Mouse (Mus musculus) cerebellum, adult 2 months (tissue): ENCODE measurements around the gene Cacna1i. TPM values are rescaled to one million over a fixed set of nuclear protein-coding genes. Genes with fewer than 3 reads are reported as not detected.

ENCODE experiments used
- DNase-seq, 2 experiments: peaks; one replicate each; pipeline ENCODE4 v3.0.0; 2021
- H3K27ac ChIP-seq: fragments of 200-500 bp; 2 replicates; pipeline ENCODE4 v1.5.1; 2012; ENCODE audit warnings: low read length, control low read depth, inconsistent platforms; ENCODE audit not compliant: insufficient read depth
- H3K27me3 ChIP-seq: fragments of 200-500 bp; 2 replicates; pipeline ENCODE4 v1.6.1; 2012; ENCODE audit warnings: inconsistent platforms, mild to moderate bottlenecking, low read length, moderate library complexity; ENCODE audit not compliant: control insufficient read depth, insufficient read depth
- H3K4me1 ChIP-seq: fragments of 200-500 bp; 2 replicates; pipeline ENCODE4 v1.6.1; 2011; ENCODE audit warnings: low read length; ENCODE audit not compliant: control insufficient read depth, insufficient read depth
- H3K4me3 ChIP-seq: fragments of 200-500 bp; replicated peaks from 2 replicates; pipeline ENCODE3; 2011; ENCODE audit warnings: mild to moderate bottlenecking, low read depth, low read length, control low read depth; ENCODE audit not compliant: insufficient read depth
- CTCF ChIP-seq: fragments of 200-500 bp; IDR thresholded peaks from 2 replicates; pipeline ENCODE4 v1.5.1; 2011; ENCODE audit warnings: low read depth, mild to moderate bottlenecking, control low read depth, low read length, moderate library complexity, borderline replicate concordance; ENCODE audit not compliant: insufficient read depth
- POLR2A ChIP-seq: fragments of 200-500 bp; IDR thresholded peaks from 2 replicates; pipeline ENCODE4 v1.6.1; 2011; ENCODE audit warnings: low read length, control low read depth, borderline replicate concordance; ENCODE audit not compliant: insufficient read depth
- WGBS: fragments of 180-500 bp; shearing (Covaris S2); methylation state at CpG from one replicate; pipeline ENCODE4 v1.1.7; 2018; 5-methylcytosine and 5-hydroxymethylcytosine counted together
- polyA plus RNA-seq: library from polyadenylated mRNA; depleted of rRNA; stranded (reverse); fragments of >200 nt; gene quantifications from 2 replicates; pipeline ENCODE4 v1.2.3, GENCODE M21; 2012

Gene Cacna1i
- polyA plus RNA-seq, 1 experiment, result 20.8 TPM

GRCm38 (mm10) chr15:80362509-80363172 is 75.6 kb downstream of the Cacna1i start:
- DNase-seq, result peak; percentile 67 to 85
- Histone ChIP-seq H3K27me3 (no peaks in the 10 kb centered on the region), H3K27ac (no peak overlapping the region), H3K4me3 (no peak overlapping the region), H3K4me1 (peaks cover 42% of the 10 kb centered on the region)
- WGBS, result 38% methylated on average over 8 of the region's 8 CpGs
- TF ChIP-seq POLR2A (no peak), CTCF (no peak)

GRCm38 (mm10) chr15:80363821-80364715 is 77.0 kb downstream of the Cacna1i start:
- no peak overlapping the region for H3K4me3 ChIP-seq
- H3K27ac ChIP-seq, result no peak overlapping the region
- no peaks in the 10 kb centered on the region for H3K27me3 ChIP-seq
- 73% methylated on average over 13 of the region's 13 CpGs for WGBS
- TF ChIP-seq POLR2A, result no peak
- TF ChIP-seq CTCF, result no peak
- no peak for DNase-seq
- H3K4me1 ChIP-seq, result peaks cover 36% of the 10 kb centered on the region

DNA sequence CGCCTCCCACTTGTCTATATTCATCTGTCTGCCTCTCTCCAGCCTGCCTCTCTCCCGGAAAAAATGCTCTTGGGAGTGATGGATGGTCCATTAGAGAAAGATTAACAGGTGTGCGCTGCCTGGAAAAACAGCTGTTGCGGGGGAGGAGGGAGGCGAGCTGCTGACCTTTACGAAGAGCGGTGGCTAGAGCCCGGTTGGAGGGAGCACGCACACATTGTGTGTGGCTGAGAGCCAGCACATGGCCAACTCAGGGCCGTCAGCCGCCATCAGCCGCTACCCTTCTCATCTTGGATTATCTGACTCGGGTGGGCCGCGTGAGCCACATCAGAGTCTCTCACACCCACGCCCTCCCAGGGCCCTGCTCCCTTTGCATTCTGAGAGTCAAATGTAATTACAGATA is 79.9 kb downstream of the Cacna1i start:
- Histone ChIP-seq H3K4me3 (no peak overlapping the region), H3K27ac (no peak overlapping the region), H3K27me3 (no peaks in the 10 kb centered on the region), H3K4me1 (peaks cover 30% of the 10 kb centered on the region)
- DNase-seq, result peak in 1 of 2 experiments; percentile 29
- TF ChIP-seq POLR2A, result no peak
- TF ChIP-seq CTCF, result no peak
- WGBS, result 42% methylated on average over 16 of the region's 16 CpGs

DNA sequence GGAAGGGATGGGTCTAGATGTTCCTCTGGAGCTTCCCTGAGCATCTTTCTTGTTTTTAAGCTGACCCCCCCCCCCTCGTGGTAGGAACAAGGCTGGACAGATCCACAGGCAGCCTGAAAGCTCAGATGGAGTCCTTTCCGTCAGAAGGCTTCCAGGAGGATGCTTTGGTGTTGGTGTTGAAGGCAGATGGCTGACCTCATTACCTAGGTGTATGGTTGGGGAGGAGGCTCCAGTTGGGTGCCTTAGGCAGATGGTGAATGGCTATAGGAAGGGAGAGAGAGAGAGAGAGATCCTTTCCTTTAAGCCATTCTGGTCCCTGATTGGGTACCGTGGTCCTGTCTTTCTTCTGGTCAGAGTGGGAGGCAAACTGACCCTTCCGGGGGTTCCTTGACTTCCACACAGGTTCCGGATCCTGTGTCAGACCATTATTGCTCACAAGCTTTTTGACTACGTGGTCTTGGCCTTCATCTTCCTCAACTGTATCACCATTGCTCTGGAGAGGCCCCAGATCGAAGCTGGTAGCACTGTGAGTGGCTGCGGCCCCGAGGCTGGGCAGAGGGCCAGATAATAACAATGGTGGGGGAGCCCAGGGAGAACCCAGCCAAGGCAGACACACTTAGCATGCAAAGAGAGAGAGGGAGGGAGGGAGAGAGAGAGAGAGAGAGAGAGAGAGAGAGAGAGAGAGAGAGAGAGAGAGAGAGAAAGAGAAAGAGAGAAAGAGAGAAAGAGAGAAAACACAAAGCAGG is 86.4 kb downstream of the Cacna1i start:
- WGBS, result 37% methylated on average over 9 of the region's 9 CpGs
- TF ChIP-seq CTCF, result no peak
- TF ChIP-seq POLR2A, result no peak

DNA sequence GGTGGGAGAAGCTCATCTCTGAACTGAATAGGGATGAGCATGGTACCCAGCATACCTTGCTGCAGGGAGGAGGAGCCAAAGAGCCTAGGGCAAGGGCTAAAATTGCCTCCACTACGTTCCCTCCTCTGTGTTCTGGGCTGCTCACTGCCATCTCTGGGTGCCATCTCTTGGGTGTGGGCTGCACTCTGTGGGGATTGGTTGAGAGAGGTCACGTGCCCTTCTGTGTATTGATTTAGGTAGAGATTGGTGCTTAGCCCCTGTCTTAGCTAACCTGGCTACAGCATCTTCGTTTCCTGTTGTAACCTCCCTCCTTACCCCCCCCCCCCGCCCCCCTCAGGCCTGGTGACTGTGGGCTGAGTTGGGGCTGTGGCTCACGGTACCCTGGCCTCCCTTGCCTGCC is 87.8 kb downstream of the Cacna1i start:
- 80% methylated on average over 5 of the region's 5 CpGs for WGBS
- peaks cover 15% of the 10 kb centered on the region for H3K4me1 ChIP-seq
- H3K27ac ChIP-seq, result no peak overlapping the region
- DNase-seq, result no peak
- TF ChIP-seq CTCF, result no peak
- TF ChIP-seq POLR2A, result no peak
- no peaks in the 10 kb centered on the region for H3K27me3 ChIP-seq
- H3K4me3 ChIP-seq, result no peak overlapping the region

More for the DNA sequence above, 86.4 kb downstream of the Cacna1i start:
- no peak overlapping the region for H3K27ac ChIP-seq
- peaks cover 25% of the 10 kb centered on the region for H3K4me1 ChIP-seq
- H3K27me3 ChIP-seq, result no peaks in the 10 kb centered on the region
- peak in 1 of 2 experiments; percentile 30 for DNase-seq
- no peak overlapping the region for H3K4me3 ChIP-seq

- Histone ChIP-seq H3K27me3 (no peaks in the 10 kb centered on the region), H3K4me3 (no peak overlapping the region), H3K27ac (no peak overlapping the region), H3K4me1 (no peaks in the 10 kb centered on the region; the same call in 1 of the 2 replicates)
- no peak for DNase-seq
- TF ChIP-seq CTCF, result no peak
- TF ChIP-seq POLR2A, result no peak
- 90% methylated on average over 2 of the region's 2 CpGs for WGBS
These were observed 100.1 kb downstream of the Cacna1i start for GRCm38 (mm10) chr15:80387185-80387584.

DNA sequence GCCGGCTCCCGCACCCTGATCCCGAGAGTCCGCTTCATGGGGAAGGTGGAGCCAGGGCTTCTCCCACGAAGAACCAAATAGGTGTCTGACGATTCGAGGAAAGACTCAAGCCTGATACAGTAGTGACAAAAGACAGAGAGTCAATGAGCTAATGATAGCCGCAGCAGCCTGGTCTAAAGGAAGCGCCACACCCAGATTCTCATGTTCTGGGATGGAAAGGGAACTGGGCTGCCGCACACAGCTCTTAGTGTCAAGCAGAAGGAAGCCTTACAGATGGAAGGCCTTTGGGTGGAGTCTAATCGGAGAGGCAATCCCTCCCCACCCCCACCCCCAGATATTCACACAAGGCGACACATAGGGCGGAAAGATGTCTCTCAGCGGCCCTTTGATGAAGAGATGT is 104.8 kb downstream of the Cacna1i start:
- no peak for TF ChIP-seq CTCF
- no peak for TF ChIP-seq POLR2A
- WGBS, result 86% methylated on average over 14 of the region's 14 CpGs
- H3K4me3 ChIP-seq, result no peak overlapping the region
- H3K27me3 ChIP-seq, result no peaks in the 10 kb centered on the region
- H3K27ac ChIP-seq, result no peak overlapping the region
- no peak for DNase-seq
- H3K4me1 ChIP-seq, result 0 out of 2 replicates have a peak, but pooled peaks cover 8% of the 10 kb centered on the region
